Mouse (Mus musculus) limb, embryonic 14.5 days (tissue): Measurements from ENCODE around the gene Aldh18a1. TPM values are rescaled to one million over a fixed set of nuclear protein-coding genes. Genes with fewer than 3 reads are reported as not detected.

Experiments
- ATAC-seq: fragments of 200-750 bp; cut with Nextera tagmentation; 2 replicates; pipeline ENCODE4 v1.8.0; 2017; ENCODE audit warnings: low read depth, moderate number of reproducible peaks, moderate TSS enrichment; ENCODE audit not compliant: low FRiP score
- DNase-seq: peaks from one replicate; pipeline ENCODE4 v3.0.0-alpha.2; 2015; ENCODE audit warnings: low spot score
- H3K27ac ChIP-seq: fragments of 300-500 bp; sonication (generic); replicated peaks from 2 replicates; pipeline ENCODE4 v1.5.1; 2014; ENCODE audit warnings: low read depth, mild to moderate bottlenecking, low read length, moderate library complexity, mixed read lengths
- H3K27me3 ChIP-seq: fragments of 300-500 bp; sonication (generic); 2 replicates; pipeline ENCODE4 v1.6.1; 2014; ENCODE audit warnings: low read length, mixed read lengths; ENCODE audit not compliant: control insufficient read depth, insufficient read depth
- H3K36me3 ChIP-seq: fragments of 300-500 bp; sonication (generic); 2 replicates; pipeline ENCODE4 v1.6.1; 2014; ENCODE audit warnings: mild to moderate bottlenecking, low read length, moderate library complexity, mixed read lengths; ENCODE audit not compliant: control insufficient read depth, insufficient read depth
- H3K4me1 ChIP-seq: fragments of 300-500 bp; sonication (generic); 2 replicates; pipeline ENCODE4 v1.6.1; 2014; ENCODE audit warnings: antibody characterized with exemption, low read length, mixed read lengths; ENCODE audit not compliant: control insufficient read depth, insufficient read depth
- H3K4me2 ChIP-seq: fragments of 300-500 bp; sonication (generic); replicated peaks from 2 replicates; pipeline ENCODE4 v1.6.1; 2014; ENCODE audit warnings: low read depth, mild to moderate bottlenecking, low read length, moderate library complexity; ENCODE audit not compliant: severe bottlenecking
- H3K4me3 ChIP-seq: fragments of 300-500 bp; sonication (generic); replicated peaks from 2 replicates; pipeline ENCODE4 v1.5.1; 2014; ENCODE audit warnings: low read length
- H3K9ac ChIP-seq: fragments of 300-500 bp; sonication (generic); 2 replicates; pipeline ENCODE4 v1.6.1; 2014; ENCODE audit warnings: mild to moderate bottlenecking, low read depth, low read length, moderate library complexity; ENCODE audit not compliant: severe bottlenecking
- H3K9me3 ChIP-seq: fragments of 300-500 bp; sonication (generic); 2 replicates; pipeline ENCODE4 v1.6.1; 2016; ENCODE audit warnings: low read length; ENCODE audit not compliant: control insufficient read depth
- POLR2A ChIP-seq: fragments of 200-500 bp; IDR thresholded peaks from 2 replicates; pipeline ENCODE4 v1.8.0; 2012; ENCODE audit warnings: inconsistent platforms, mild to moderate bottlenecking, moderate library complexity, borderline replicate concordance; ENCODE audit not compliant: insufficient read depth, insufficient read length; ENCODE audit errors: extremely low read depth
- WGBS: fragments of 180-500 bp; shearing (Covaris S2); extraction: QIAGEN DNeasy Blood & Tissue Kit; methylation state at CpG from one replicate; pipeline ENCODE4 v1.1.7; 2014; 5-methylcytosine and 5-hydroxymethylcytosine counted together
- polyA plus RNA-seq, 2 experiments: library from polyadenylated mRNA; depleted of rRNA in 1 of 2; stranded (reverse) in 1 of 2; unstranded in 1 of 2; fragments of >200 nt; fragmentation: Nextera tagmentation in 1 of 2; extraction: Ambion mirVana in 1 of 2; gene quantifications; 2 replicates each; pipeline versions ENCODE4 v1.2.1 to v1.2.3; 2012 to 2014

Gene Aldh18a1
- polyA plus RNA-seq (2012; rRNA removed) (79.8 and 83.3 TPM in 2 replicates), polyA plus RNA-seq (2014; fragmentation: Nextera tagmentation; extraction: Ambion mirVana) (63.2 and 65.3 TPM in 2 replicates)

- Histone ChIP-seq H3K36me3 (peaks cover 17% of the 10 kb centered on the region), H3K27me3 (no peaks in the 10 kb centered on the region), H3K27ac (no peak within 1 kb of the TSS), H3K9me3 (no peaks in the 10 kb centered on the region), H3K4me3 (peak within 1 kb of the TSS; percentile 76), H3K9ac (peak within 1 kb of the TSS; percentile 74), H3K4me2 (peak within 1 kb of the TSS; percentile 72), H3K4me1 (peaks cover 7% of the 10 kb centered on the region)
- ATAC-seq (peak; percentile 94), DNase-seq (peak; percentile 95)
- WGBS: 0% methylated on average over 34 of the region's 34 CpGs
- no peak for TF ChIP-seq POLR2A
Observed at GRCm38 (mm10) chr19:40588293-40588654, at the start of gene Aldh18a1. Aldh18a1 (minus strand) TSS chr19:40588463.

GRCm38 (mm10) chr19:40637601-40638000, 49.3 kb upstream of the Aldh18a1 start:
- 88% methylated on average over 7 of the region's 7 CpGs for WGBS

DNA sequence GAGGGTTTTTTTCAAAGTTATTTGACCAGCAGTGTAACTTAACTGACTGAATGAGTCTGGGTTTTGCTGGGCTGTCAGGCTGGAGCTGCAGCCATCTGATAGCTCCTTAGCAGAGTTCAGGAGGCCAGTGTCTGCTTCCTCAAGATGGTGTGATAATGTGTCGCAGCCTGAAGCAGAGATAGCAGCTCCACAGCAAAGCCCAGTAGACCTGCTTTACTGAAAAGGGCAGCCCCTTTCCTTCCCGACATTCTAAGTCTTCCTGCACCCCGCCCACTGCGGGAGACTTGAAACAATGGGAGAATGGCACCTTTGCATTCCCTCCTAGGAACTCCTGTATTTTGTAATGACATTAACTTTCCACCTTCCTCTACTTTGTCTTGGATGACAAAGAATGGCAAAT, 48.8 kb upstream of the Aldh18a1 start:
- ATAC-seq (no peak), DNase-seq (no peak)
- Histone ChIP-seq H3K27me3 (no peaks in the 10 kb centered on the region), H3K4me2 (no peak overlapping the region), H3K4me1 (no peaks in the 10 kb centered on the region), H3K27ac (no peak overlapping the region), H3K4me3 (no peak overlapping the region), H3K9ac (no peak overlapping the region), H3K36me3 (no peaks in the 10 kb centered on the region), H3K9me3 (no peaks in the 10 kb centered on the region)
- no peak for TF ChIP-seq POLR2A
- 66% methylated on average over 4 of the region's 4 CpGs for WGBS

More at GRCm38 (mm10) chr19:40637601-40638000, 49.3 kb upstream of the Aldh18a1 start:
- no peak overlapping the region for H3K4me2 ChIP-seq
- H3K9ac ChIP-seq: no peak overlapping the region
- DNase-seq: no peak
- TF ChIP-seq POLR2A: no peak
- no peak for ATAC-seq
- H3K4me3 ChIP-seq: no peak overlapping the region
- no peaks in the 10 kb centered on the region for H3K4me1 ChIP-seq
- H3K9me3 ChIP-seq: no peaks in the 10 kb centered on the region
- no peak overlapping the region for H3K27ac ChIP-seq
- no peaks in the 10 kb centered on the region for H3K27me3 ChIP-seq
- H3K36me3 ChIP-seq: no peaks in the 10 kb centered on the region

- ATAC-seq: no peak
- H3K9ac ChIP-seq: no peak overlapping the region
- H3K4me2 ChIP-seq: no peak overlapping the region
- no peaks in the 10 kb centered on the region for H3K27me3 ChIP-seq
- no peak for TF ChIP-seq POLR2A
- no peaks in the 10 kb centered on the region for H3K4me1 ChIP-seq
- H3K27ac ChIP-seq: no peak overlapping the region
- H3K36me3 ChIP-seq: no peaks in the 10 kb centered on the region
- 69% methylated on average over 1 of the region's 1 CpGs for WGBS
- no peaks in the 10 kb centered on the region for H3K9me3 ChIP-seq
- no peak overlapping the region for H3K4me3 ChIP-seq
- DNase-seq: no peak
Observed at GRCm38 (mm10) chr19:40633144-40633543, 44.9 kb upstream of the Aldh18a1 start.

DNA sequence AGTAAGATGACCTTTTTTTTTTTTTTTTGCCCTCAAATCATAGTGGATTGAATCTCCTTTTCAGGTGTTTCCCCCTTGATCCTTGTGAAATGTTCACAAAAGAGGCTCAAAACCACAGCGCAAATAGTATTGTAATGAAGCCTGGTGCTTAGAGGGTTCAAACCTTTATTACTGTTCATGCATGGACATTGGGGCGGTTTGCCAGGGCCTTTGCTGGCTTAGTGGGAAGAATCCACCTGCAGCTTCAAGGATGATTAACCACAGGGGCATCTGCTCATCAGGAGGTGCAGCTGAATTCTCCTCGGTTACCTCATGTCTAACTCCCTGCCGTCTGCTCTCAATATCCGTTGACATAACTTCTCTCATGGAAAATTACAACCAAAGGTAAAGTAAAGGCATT, 44.4 kb upstream of the Aldh18a1 start:
- H3K9ac ChIP-seq: no peak overlapping the region

DNA sequence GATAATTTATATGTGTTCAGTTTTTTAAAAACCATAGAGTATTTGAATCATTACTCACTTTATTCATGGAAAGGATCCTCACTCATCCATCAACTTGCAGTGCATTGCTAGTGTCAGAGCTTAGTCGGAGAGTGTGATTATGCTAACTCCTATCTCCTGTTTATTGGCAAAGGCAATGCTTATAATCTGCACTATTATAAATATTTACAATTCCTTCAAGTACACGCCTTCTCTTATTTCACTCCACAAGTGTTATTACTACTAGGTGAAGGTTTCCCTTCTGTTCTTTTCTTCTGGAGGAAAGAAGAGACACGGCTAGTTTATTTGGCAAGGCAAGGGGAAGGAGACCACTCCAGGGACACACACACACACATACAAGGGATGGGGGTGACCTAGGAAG, 43.9 kb upstream of the Aldh18a1 start:
- no peak overlapping the region for H3K27ac ChIP-seq
- no peaks in the 10 kb centered on the region for H3K9me3 ChIP-seq
- ATAC-seq: no peak
- H3K9ac ChIP-seq: no peak overlapping the region
- no peak for DNase-seq
- no peak overlapping the region for H3K4me2 ChIP-seq
- TF ChIP-seq POLR2A: no peak
- H3K36me3 ChIP-seq: no peaks in the 10 kb centered on the region
- no peaks in the 10 kb centered on the region for H3K4me1 ChIP-seq
- H3K4me3 ChIP-seq: no peak overlapping the region
- WGBS: 65% methylated on average over 3 of the region's 3 CpGs
- H3K27me3 ChIP-seq: no peaks in the 10 kb centered on the region

More for the DNA sequence above, 44.4 kb upstream of the Aldh18a1 start:
- no peak for DNase-seq
- no peaks in the 10 kb centered on the region for H3K4me1 ChIP-seq
- 80% methylated on average over 5 of the region's 5 CpGs for WGBS
- no peak for TF ChIP-seq POLR2A
- H3K9me3 ChIP-seq: no peaks in the 10 kb centered on the region
- H3K4me3 ChIP-seq: no peak overlapping the region
- no peak overlapping the region for H3K27ac ChIP-seq
- no peak for ATAC-seq
- no peaks in the 10 kb centered on the region for H3K36me3 ChIP-seq
- no peaks in the 10 kb centered on the region for H3K27me3 ChIP-seq
- no peak overlapping the region for H3K4me2 ChIP-seq
